Mouse (Mus musculus) CD4-positive naive resting alpha-beta T cell, adult 76 days (primary cell): Measurements from ENCODE around the gene Npw. TPM values are rescaled to one million over a fixed set of nuclear protein-coding genes. Genes with fewer than 3 reads are reported as not detected.

Source experiments
- total RNA-seq: library from RNA; stranded (reverse); gene quantifications from one replicate; pipeline ENCODE4 v1.2.4, GENCODE M21; 2023

The Npw gene
- total RNA-seq: not detected

DNA sequence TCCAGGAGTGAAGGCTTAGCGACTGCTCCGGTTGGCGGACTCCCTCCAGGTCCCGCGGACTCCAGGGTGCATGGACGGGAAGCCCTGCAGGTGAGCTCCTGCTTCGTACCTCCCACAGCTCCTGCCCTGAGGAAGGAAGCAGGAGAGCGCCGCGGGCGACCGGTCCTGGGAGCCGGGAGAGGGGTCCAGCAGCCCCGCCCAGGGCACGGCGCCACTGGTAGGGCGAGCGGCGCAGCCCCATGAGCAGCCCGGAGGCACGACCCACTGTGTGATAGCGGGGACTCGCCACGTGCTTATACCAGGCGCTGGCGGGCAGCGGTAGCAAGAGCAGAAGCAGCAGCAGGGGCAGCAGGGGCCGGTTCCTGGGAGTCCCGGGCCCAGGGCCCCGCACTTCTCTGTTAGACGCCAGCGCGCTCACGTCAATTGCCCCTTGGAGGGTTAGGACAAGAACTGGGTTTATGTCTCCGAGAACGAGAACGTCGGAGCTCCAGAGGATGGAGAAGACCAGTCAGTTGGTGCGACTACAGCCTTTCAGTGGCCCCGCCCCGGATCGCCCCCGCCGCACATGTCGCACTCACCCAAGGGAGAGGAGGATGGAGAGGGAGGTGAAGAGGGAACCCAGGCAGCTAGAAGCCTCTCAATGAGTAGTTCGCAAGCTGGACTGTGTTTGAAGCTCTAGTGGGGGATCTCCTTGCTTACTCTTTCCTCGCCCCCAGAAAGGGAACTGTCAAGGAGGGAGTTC, at the start of gene Npw:
Gene Npw, minus strand, starts transcription at position 441 of the 742 bp plus-strand sequence.

DNA sequence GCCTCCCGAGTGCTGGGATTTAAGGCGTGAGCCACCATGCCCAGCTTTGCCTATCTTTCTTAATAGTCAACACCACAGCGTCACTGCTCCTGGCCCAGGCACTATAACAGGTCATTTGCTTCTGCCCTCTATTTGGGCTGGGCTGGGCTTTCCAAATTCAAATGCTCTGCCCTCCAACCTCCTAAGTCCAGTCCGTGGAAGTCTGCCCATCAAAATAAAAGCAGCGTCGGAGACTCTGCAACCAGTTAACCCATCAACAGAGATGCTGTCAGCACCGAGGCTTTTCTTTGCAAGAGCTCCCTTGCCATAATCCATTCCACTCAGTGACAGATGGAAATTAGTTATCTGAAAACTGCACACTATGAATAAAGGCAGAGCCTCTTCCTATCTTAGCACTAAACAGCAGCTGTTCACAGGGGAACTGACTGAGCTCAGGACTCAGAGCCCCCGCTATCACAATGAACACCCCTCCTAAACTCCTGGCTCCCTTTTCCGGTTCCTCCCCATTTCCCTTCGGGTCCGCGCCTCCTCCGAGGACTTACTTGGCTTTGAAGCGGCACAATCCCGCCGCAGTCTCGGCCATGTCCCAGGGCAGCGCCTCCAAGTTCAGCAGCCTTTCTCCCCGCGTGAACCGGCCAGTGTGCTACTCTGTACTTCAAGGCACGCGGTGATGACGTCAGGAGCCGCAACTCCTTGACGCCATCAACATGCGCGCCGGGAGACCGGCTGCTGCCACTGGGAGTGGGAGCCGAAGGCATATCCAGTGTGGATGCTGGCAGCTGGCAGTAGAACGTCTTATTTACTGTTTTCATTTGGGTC, 48.9 kb upstream of the Npw start, which contains the start of gene Tbl3:
Gene Tbl3, minus strand, starts transcription at position 679 of the 819 bp plus-strand sequence.

DNA sequence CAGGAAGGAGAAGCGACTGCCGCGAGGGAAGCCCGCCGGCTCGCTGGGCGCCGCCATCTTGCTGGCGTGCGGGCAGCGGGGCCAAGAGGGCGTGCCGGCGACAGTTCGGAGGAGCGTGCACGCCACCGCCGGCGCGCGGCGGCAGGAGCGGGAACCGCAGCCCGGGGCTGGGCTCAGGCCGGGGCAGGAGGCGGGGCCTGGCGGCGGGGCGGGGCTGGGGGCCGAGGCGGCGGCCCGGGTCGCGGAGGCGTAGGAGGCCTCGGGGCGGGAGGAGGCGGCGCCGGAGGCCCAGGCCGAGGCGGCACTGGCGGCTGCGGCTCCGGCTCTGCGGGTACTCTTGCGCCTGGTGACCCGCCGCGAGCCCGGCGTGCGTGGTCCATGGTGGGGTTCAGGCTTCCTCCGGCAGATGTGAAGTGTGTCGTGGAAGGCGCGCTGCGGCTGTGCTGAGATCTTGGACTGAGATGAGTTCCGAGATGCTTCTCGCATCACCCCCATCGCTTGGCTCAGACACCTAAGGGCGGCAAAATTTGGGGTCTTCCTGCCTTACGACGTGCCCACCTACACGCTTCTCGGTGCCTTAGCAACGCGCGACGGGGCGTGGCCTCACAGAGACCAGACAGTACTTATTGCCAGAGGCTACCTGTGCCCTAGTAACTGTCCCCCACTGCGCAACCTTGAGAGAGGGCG, 37.9 kb upstream of the Npw start, which contains the start of the genes Gfer and Noxo1:
Gene Gfer, minus strand, starts transcription at position 146 of the 687 bp plus-strand sequence.
Gene Noxo1, plus strand, starts transcription at position 224 of the 687 bp plus-strand sequence.

DNA sequence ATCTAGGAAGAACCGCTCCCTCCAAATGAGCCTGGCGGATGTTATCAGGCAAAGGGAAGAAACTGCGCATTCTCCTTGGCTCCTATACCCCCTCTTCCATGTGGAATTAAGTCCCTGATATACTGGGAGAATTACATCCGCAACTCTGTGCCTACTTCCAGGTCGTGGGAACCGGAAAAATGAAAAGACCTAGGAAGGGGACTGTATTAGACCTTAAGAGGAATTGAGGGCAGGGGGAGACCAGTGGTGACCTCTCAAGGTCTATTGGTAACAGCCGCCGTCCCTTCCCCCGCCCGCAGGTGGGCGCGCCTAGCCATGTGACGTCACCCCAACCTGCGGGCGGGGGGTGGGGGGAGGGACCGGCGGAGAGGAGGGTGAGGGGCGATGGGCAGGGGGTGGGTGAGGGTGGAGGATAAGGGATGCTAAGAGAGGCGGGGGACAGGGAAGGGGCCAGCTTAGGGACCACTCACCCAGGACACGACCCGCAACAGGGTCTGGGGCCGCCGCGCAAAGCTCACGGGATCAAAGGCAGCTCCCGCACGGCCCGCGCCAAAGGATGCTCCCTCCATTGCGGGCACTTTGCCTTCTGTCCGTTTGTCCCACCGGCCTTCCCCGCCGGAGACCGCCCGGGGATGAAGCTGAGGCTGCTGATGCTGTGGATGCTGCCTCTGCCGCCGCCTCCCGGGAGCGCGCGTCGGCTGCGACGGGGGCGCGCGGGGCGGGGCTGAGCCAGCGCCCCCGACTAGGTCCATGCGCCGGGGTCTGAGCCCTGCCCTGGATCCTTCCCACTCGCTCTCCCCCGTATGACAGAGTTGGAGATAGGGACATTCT, 31.2 kb upstream of the Npw start, which contains the start of gene Syngr3:
Gene Syngr3, minus strand, starts transcription at position 705 of the 831 bp plus-strand sequence.

DNA sequence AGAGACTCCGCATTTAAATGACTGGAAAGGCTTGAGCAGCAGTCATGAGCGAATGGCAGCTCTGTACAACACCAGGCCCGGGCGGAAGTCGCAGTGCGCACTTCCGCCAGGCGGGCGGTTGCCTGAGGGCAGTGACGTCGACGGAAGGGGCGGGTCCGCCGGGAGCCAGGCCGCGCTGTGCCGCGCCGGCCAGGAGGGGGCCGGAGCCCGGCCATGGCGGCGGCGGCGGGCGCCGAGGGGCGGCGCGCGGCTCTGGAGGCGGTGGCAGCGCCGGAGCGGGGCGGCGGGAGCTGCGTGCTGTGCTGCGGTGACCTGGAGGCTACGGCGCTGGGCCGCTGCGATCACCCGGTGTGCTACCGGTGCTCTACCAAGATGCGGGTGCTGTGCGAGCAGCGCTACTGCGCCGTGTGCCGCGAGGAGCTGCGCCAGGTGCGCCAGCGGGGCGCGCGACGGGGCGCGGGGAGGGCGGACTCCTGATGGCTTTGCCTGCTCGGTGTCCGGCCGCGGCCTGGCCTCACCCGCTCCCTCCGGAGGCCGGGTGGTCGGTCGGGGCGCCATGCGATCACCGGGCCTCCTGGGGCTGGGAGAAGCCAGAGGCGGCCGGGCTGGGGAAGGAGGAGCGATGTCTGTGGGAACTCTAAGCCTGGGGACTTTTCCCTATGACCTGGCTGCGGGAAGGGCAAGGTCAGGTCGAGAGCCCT, 11.4 kb upstream of the Npw start, which contains the start of gene Zfp598:
Gene Zfp598, plus strand, starts transcription at position 143 of the 701 bp plus-strand sequence.

DNA sequence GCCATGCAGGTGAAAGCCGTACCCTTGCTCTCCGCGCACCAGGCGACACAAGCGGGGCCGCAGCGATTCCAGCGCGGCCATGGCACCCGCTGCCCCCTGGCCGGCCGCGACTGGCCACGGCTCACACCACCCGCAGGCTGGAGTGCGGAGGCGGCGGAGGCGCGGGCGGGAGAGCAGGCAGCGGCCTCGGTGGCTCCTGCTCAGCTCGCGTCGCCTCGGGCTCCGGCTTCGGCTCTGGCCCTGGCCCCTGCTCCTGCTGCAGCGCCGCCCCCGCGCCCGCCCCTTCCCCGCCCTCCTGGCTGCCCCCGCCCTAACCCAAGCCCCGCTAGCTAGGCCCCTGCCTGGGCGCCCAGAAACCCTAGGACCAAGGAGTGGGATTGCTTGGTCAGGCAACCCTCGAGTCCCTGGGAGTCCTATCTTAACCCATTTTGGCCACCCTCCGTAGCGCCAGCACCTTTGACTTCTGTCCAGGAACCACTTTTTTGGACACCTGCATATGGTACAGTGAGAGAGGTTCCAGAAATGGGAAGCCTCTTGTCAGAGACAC, 8.1 kb downstream of the Npw start, which contains the start of gene Slc9a3r2:
Gene Slc9a3r2, minus strand, starts transcription at position 258 of the 547 bp plus-strand sequence.

DNA sequence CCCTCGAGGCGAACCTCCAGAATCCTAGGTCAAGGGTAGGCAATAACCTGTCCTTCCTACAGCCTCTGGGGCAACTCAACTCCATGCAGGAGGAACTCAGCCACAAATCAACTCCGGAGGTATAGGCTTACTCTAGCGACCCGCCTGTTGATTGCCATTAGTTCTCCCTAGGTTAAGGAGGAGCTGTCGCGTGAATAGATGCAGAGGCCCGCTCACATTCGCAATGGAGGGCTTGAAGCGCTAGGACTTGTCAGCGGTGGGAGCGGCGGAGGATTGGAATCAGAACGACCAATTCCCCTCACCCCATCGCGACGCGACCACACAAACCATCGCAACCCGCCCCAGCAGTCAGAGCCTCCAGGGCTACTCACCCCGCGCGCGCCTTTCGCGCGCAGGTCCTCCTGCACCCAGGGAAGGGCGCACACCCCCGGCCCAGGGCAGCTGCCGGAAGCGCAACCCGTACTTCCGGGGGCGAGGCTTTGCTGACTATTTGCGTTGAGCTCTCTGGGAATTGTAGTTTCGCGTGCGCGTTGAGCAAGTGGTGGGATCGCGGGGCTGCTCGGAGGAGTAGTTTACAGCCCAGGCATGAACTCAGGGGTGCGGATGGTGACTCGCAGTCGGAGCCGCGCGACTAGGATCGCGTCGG, 26.0 kb downstream of the Npw start, which contains the start of the genes Tsc2 and Nthl1:
Gene Tsc2, minus strand, starts transcription at position 464 of the 646 bp plus-strand sequence.
Gene Nthl1, plus strand, starts transcription at position 514 of the 646 bp plus-strand sequence.

Other genes with a start within 250 kb of the Npw start
- 191 TPM for gene Rnps1, start 243.9 kb downstream of the Npw start, total RNA-seq
- 13.7 TPM for gene Eci1, start 231.8 kb downstream of the Npw start, total RNA-seq
- 3.6 TPM for gene Dnase1l2, start 215.4 kb downstream of the Npw start, total RNA-seq
- gene E4f1, start 188.1 kb downstream of the Npw start, total RNA-seq: 68.1 TPM
- gene Pgp, start 188.1 kb downstream of the Npw start, total RNA-seq: 10.9 TPM
- gene Bricd5, start 184.6 kb downstream of the Npw start, total RNA-seq: 0.59 TPM
- 12.4 TPM for gene Mlst8, start 179.4 kb downstream of the Npw start, total RNA-seq
- gene Caskin1, start 169.9 kb downstream of the Npw start, total RNA-seq: not detected
- gene Traf7, start 130.5 kb downstream of the Npw start, total RNA-seq: 189 TPM
- 1.8 TPM for gene Rab26, start 124.2 kb downstream of the Npw start, total RNA-seq
- gene Pkd1, start 108.6 kb downstream of the Npw start, total RNA-seq: 86.7 TPM
- 56.1 TPM for gene Tsc2, start 25.8 kb downstream of the Npw start, total RNA-seq
- 2.0 TPM for gene Nthl1, start 25.8 kb downstream of the Npw start, total RNA-seq
- gene Slc9a3r2, start 8.1 kb downstream of the Npw start, total RNA-seq: 0.73 TPM
- gene Zfp598, start 11.2 kb upstream of the Npw start, total RNA-seq: 63.8 TPM
- gene Syngr3, start 31.5 kb upstream of the Npw start, total RNA-seq: not detected
- 14.5 TPM for gene Gfer, start 37.7 kb upstream of the Npw start, total RNA-seq
- gene Noxo1, start 37.8 kb upstream of the Npw start, total RNA-seq: 2.7 TPM
- gene Tbl3, start 49.2 kb upstream of the Npw start, total RNA-seq: 29.7 TPM
- not detected for gene Rnf151, start 59.6 kb upstream of the Npw start, total RNA-seq
- 1,468 TPM for gene Rps2, start 59.7 kb upstream of the Npw start, total RNA-seq
- 64.9 TPM for gene Ndufb10, start 66.0 kb upstream of the Npw start, total RNA-seq
- gene Rpl3l, start 69.4 kb upstream of the Npw start, total RNA-seq: not detected
- 31.3 TPM for gene Msrb1, start 78.2 kb upstream of the Npw start, total RNA-seq
- not detected for gene Hs3st6, start 94.5 kb upstream of the Npw start, total RNA-seq
- gene Meiob, start 145.8 kb upstream of the Npw start, total RNA-seq: not detected
- gene Hagh, start 181.7 kb upstream of the Npw start, total RNA-seq: 29.9 TPM
- gene Fahd1, start 191.9 kb upstream of the Npw start, total RNA-seq: 2.1 TPM
- gene Igfals, start 207.5 kb upstream of the Npw start, total RNA-seq: not detected
- gene Nubp2, start 227.9 kb upstream of the Npw start, total RNA-seq: 56.2 TPM
- 27.0 TPM for gene Spsb3, start 228.2 kb upstream of the Npw start, total RNA-seq
- gene Eme2, start 236.6 kb upstream of the Npw start, total RNA-seq: 66.7 TPM
- gene Mrps34, start 236.7 kb upstream of the Npw start, total RNA-seq: 40.3 TPM
- gene Nme3, start 238.0 kb upstream of the Npw start, total RNA-seq: 15.3 TPM